Mouse (Mus musculus): ENCODE data around the gene Kcnc3.

Gene Kcnc3

GRCm38 (mm10) chr7:44625241-44626067 is 35.0 kb downstream of the Kcnc3 start:
- in situ Hi-C loops (cut with MboI, MseI), result no loop called here

DNA sequence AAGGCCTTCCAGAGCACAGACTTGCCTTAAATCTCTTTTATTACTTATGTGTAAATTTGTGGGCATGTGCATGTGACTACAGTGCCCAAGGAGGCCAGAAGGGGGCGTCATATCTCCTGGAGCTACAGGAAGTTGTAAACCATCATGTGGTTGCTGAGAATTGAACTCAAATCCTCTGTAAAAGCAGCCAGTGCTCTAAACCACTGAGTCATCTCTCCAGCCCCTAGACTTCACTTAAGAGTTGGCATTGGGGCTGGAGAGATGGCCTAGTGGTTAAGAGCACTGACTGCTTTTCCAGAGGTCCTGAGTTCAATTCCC is 35.6 kb downstream of the Kcnc3 start:
- in situ Hi-C loops (cut with MboI, MseI), result no loop called here

DNA sequence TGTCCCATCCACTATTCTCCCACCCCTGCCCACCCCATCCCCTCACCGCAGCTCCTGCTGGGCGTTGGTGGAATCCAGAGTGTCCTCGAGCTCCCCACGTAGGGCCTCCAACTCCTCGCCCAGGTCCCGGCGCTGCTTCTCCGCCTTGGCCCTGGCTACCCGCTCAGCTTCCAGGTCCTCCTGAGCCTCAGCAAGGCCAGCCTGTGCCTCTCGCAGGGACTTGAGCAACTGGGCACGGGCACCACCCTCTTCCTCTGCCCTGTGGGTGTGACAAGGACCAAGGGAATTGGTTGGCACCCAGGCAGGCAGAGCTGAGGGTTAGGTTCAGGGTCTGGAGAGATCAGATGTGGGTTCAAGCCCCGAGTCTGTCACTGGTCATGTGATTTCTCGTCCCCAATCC is 36.5 kb downstream of the Kcnc3 start:
- in situ Hi-C loops (cut with MboI, MseI), result no loop called here

- in situ Hi-C loops (cut with MboI, MseI), result no loop called here
Measured at GRCm38 (mm10) chr7:44628402-44629034, 38.1 kb downstream of the Kcnc3 start.

- in situ Hi-C loops (cut with MboI, MseI), result no loop called here
Measured at GRCm38 (mm10) chr7:44630437-44630836, 40.0 kb downstream of the Kcnc3 start.

GRCm38 (mm10) chr7:44632676-44633075 is 42.2 kb downstream of the Kcnc3 start:
- in situ Hi-C loops (cut with MboI, MseI), result no loop called here

GRCm38 (mm10) chr7:44633407-44633806 is 42.9 kb downstream of the Kcnc3 start:
- in situ Hi-C loops (cut with MboI, MseI), result no loop called here

DNA sequence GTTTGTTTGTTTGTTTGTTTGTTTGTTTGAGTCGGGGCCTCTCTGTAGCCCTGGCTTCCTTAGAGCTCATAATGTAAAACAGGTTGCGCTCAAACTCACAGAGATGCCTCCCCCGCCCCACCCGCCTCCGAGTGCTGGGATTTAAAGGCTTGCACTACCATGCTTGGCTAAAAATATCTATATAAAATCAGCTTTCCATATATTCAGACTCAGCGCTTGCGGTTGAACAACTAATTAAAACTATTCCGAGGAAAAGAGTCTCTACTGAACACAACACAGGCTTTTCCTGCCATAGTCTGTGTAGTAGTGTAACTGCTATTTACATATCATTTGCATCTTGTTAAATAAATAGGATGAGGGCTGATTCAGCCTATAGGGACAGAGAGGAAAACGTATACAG is 46.2 kb downstream of the Kcnc3 start:
- in situ Hi-C loops (cut with MboI, MseI), result no loop called here

DNA sequence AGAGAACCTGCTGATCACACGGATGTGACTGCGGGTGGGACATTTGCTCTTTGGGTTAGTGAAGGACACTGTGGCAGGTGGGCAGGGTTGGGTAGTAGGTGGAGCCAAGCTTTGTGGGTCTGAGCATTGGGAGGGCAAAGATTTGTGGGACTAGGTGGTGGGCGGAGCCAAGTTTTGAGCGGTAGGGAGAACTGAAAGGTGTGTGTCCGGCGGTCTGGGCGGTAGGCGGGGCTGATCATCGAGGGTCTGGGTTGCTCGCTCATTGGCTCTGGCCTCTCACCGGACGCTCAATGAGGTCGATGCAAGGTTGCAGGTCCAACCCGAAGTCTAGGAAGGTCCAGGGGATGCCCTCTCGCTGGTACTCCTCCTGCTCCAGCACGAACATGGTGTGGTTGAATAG is 48.2 kb downstream of the Kcnc3 start:
- in situ Hi-C loops (cut with MboI, MseI), result no loop called here

DNA sequence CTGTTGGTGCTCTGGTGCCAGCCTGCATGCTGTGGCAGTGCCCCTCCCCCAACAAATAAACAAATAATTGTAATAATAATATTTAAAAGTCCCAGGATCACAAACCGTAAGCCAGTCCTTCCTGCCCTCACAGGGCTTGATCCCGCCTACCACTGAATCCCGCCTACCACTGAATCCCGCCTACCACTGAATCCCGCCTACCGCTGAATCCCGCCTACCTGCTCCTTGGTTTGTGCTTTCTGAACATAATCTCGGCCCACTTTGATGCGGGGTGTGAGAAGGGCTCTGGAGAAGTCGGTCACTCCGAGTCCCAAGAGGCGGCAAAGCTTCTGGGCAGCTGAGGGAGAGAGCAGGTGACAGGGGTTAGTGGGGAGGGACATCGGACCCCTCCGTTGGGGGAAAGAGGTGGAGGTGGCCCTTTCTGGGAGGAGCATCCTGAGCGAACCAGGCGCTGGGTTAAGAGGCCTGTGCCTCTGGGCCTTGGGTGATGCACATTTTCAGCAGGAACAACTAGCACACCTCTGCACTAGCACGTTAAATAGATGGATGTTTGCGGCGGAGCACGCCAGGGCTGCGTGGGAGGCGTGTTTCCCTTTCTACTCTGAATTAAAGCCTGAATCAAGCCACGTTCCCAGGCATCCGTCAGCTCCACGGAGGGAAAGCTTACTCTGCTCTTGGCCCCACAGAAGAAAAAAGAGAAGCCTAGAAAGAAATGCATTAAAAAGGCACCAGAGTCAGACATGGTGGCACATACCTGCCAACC is 50.6 kb downstream of the Kcnc3 start:
- in situ Hi-C loops (cut with MboI, MseI), result no loop called here

- in situ Hi-C loops (cut with MboI, MseI), result no loop called here
Measured at GRCm38 (mm10) chr7:44641887-44642286, 51.4 kb downstream of the Kcnc3 start.

DNA sequence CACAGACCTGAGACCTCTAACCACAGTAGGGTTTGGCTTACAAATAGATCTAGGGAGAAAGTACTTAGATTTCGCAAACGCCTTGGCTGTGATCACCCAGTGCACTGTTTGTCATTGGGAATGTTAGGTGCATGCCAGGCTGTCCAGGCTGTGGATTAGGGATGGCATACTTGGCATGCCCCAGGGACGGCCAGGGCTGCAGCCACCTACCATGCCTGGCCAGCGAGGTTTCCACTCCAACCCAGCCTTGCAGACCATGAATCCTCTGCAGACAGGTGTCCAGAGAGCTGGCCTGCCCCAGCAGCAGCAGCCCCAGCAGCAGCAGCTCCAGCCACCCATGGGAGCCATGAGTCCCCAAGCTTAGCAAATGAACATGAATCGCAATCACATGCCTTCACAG is 54.8 kb downstream of the Kcnc3 start:
- in situ Hi-C loops (cut with MboI, MseI), result no loop called here

DNA sequence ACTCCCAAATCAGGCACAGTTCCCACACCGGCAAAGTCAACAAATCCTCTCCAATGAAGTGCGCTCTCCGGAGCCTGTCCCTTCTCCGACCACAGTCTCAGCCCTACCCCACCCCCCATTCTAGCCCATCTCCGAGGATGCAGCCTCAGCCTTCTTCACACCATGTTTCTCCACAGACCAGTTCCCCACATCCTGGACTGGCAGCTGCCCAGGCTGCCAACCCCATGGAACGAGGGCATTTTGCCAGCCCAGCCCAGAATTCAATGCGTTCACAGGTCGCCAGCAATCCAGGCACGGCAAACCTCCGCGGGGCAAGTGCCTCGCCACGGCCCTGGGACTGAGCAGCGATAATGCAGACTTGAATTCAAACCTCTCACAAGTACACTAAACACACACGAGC is 55.5 kb downstream of the Kcnc3 start:
- in situ Hi-C loops (cut with MboI, MseI), result no loop called here

DNA sequence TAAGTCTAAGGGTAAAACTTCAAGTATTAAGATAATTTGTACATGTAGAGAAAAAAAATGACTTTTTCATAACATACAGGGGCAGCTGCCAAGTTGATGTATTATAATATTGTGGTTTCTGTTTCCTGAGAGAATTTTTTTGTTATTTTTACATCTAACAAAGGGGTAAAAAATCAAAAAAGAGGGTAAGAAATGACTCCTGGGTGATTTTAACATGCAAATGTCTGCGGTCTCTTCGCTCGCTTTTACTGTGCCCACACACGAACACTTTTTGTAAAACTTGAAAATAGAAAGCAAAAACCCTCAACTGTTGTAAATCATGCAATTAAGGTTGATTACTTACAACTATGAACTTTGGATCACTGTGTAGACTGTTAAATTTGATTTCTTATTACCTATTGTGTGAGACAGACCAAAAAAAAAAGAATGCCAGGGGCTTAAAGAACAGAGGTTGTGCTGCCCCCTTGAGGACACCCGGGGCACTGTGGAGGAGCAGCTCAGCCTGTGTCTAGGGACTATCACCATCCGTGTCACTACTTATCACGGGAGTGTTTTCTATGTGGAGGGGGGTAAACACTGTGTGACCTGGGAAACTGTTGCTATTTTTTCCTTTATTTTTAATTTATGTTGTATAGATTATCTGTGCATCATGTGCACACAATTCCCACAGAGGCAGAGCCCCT is 56.7 kb downstream of the Kcnc3 start:
- in situ Hi-C loops (cut with MboI, MseI), result no loop called here

- in situ Hi-C loops (cut with MboI, MseI), result no loop called here
Measured at GRCm38 (mm10) chr7:44647729-44648128, 57.3 kb downstream of the Kcnc3 start.

- in situ Hi-C loops (cut with MboI, MseI), result no loop called here
Measured at GRCm38 (mm10) chr7:44649094-44649610, 58.7 kb downstream of the Kcnc3 start.

GRCm38 (mm10) chr7:44649990-44650389 is 59.5 kb downstream of the Kcnc3 start:
- in situ Hi-C loops (cut with MboI, MseI), result no loop called here

- in situ Hi-C loops (cut with MboI, MseI), result no loop called here
Measured at GRCm38 (mm10) chr7:44651416-44651815, 61.0 kb downstream of the Kcnc3 start.

- in situ Hi-C loops (cut with MboI, MseI), result no loop called here
Measured at GRCm38 (mm10) chr7:44653773-44654172, 63.3 kb downstream of the Kcnc3 start.
